Mouse (Mus musculus) CH12F3 (cell line): ENCODE measurements around the gene Uqcc2.

Experiments
- in situ Hi-C: fragments of 300-500 bp; cut with MboI; formaldehyde crosslinking; loops from 2 replicates; pipeline ENCODE4 v1.14.3; 2020; ENCODE audit warnings: low sequenced_read_pairs

Gene Uqcc2

DNA sequence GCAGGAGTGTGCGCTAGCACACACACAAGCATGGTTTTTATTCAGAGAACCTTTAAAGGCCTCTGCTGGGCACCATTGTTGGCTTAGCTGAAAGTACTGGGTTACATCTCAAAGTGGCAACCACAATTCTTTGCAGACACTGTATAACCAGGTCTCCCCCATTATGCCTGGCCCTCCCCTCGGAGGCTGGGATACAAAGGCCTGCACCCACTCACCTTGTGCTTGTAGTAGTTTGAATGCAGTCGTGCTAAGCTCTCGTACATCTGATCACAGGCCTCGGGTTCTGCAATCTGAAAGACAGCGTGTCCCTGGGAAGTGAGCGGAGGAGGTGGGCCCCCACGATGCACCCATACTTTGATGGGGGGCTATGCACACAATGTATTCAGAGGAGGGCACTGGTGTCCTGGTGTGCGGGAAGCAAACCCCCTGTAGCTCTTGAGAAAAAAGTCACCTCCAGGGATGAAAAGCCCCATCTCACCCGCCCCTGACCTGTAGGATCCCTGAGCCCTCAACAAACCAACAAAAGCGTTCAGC is 8.0 kb downstream of the Uqcc2 start:
- in situ Hi-C loops = no loop called here

DNA sequence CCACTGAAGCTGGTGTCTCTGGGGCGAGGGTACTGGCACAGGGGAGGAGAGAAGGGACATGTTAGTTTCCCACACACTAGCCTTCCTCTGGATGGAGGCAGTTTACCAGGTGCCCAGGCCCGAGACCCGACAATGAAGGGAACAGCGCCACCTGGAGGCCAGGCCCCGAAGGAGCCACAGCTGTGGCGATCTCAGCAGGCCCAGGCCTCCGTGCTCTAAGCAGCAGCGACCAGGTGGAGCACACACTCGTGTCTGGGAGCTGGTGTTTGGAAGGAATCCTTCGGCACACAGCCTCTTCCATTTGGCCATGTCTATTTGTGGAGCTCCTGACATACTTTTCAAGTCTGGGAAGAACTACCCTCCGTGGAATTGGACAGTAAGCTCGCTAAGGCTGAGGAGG is 8.5 kb downstream of the Uqcc2 start:
- in situ Hi-C loops = no loop called here

DNA sequence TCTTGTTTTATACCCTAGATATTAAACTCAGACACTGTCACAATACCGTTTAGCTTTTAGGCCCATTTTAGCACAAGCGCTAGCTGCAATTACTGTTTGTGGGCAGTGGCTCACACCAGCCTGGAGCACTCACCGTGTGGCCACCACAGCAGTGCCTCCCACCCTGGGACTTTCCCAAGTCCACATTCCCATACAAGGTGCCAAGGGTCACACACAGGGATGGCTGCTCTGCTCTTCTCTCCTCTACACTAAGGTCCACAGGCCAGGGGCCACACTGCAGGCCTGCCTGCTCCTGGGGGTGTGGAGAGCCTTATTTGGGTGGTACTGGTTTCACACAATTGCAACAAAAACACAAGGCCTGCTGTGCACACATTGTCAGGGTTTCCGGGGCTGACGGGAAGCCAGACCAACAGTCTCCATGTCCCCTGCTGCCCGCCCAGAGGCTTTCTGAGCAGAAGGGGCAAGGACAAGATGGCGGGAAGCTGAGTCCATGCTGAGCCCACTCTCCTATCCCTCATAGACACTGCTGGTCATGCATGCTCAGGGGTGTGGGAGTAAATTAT is 9.8 kb downstream of the Uqcc2 start:
- in situ Hi-C loops = no loop called here

DNA sequence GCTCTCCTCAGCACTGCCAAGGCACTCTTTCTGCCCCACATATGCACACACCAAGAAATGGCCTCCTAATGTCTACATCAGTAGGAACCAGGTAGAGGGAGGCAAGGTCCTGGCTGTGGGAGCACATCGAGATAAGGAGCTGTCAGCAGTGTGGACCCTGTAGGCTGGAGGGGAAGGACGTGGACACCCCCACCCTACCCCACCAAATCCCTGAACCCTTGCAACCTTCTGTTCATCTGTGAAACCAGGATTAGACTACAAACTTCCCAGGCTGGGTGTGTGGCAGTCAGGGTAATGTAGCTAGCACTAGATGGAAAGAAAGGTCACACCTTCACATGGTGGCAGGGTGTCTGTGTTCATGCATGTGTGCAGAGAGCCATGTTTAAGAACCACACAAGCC is 10.6 kb downstream of the Uqcc2 start:
- in situ Hi-C loops = no loop called here

DNA sequence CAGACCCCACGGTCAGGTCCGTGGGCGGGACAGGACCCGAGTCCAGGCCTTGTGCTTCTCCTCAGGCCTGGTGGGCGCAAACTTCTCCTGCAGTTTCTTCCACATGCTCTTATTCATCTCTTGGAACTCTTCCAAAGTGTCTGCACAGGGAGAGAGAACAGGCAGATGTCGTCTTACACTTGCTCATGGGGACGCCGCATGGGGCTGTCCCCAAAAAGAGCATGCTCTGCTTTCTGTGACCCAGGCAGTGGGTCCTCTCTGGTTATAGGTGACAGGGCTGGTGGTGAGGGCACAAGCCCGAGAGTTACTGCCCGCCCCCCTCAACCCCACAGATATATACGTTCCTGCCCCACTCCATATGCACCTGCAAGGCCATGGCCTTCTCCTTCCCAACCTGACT is 11.0 kb downstream of the Uqcc2 start:
- in situ Hi-C loops = no loop called here

DNA sequence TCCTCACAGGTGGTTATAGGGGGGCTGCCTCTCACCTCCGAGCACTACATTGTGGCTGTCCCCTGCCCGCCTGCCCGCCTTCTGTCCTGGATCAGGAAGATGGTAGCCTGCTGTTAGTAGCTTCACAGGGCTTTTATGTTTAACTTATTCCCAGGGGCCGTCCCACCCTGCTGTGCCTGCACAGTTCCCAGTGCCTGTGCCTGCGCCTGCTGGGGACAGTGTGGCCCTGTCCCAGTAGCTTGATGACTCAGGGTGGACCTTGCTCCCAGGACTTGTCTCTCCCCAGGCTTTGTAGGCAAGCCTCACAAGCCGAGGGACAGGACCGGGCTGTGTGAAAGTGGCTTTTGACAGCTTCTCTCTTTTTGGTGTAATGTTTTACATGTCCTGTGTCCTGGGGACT is 11.9 kb downstream of the Uqcc2 start:
- in situ Hi-C loops = no loop called here

DNA sequence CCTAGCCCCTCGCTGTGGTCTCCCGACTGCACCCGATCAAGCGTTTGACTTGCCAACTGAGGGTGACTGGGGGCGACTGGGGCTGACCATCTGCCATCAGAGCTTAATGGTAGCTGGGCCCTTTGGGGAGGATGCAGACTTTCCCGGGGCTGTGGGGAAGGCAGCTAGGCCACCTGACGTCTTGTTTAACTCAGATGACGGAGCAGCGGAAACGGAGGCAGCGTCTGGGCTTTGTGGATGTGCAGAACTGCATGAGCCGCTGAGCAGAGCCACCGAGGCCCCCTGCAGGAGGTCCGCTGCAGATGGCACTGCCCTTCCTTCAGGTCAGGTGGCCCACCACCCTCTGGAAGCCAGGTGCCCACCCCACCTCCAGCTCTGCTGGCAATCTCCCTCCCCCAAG is 12.4 kb downstream of the Uqcc2 start:
- in situ Hi-C loops = no loop called here

DNA sequence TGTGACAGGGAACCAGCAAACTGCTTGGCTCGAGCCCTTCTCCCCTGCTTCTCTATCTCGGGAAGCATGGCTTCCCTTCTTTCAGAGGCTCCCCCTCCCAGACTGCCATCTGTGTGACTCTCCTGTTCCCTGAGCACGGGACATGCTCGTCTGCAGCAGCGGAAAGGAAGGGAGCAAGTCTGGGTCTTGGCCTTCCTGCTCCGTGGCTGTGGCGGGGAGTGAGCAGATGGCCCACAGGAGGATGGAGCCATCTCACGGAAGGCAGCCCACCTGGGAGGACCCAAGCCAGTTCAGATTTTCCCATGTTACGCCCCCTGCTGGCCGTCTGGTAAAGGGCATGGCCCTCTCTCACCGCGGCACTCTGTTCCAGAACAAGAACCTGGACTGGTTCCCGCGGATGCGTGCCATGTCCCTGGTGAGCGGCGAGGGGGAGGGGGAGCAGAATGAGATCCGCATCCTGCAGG is 13.1 kb downstream of the Uqcc2 start:
- in situ Hi-C loops = no loop called here

DNA sequence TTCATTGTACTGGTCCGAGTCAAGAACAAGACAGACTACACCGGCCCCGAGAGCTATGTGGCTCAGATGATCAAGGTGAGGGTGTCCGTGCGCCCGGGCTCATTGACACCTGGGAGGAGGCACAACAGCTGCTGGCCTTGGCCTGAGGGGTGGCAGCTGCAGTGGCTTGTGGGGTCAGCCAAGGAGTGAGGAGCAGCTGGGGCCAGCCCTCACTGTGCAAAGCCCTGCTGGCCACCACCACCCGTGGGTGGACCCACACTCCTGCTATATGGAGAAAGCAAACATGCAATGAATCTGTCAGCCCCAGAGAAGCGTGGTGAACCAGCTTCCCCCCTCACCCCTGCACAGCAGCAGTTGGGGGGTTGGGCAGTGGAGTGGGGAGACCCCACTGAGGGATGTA is 13.8 kb downstream of the Uqcc2 start:
- in situ Hi-C loops = no loop called here

DNA sequence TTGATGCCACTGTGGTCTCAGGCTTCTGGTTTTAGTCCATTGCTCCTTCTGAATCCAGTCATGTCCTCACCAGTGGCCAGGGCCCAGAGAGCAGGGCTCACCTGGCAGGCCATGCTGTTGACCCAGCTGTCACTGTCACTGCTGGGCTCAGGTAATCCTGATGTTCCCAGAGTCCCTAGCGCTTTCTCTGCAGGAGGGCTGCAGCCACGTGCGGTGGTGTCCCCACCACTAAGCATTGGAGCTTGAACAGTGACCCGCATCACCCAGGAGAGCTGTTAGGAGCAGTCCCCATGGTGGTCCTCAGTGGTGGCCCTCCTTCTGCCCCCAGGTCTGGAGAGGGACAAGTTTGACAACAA is 14.2 kb downstream of the Uqcc2 start:
- in situ Hi-C loops = no loop called here

DNA sequence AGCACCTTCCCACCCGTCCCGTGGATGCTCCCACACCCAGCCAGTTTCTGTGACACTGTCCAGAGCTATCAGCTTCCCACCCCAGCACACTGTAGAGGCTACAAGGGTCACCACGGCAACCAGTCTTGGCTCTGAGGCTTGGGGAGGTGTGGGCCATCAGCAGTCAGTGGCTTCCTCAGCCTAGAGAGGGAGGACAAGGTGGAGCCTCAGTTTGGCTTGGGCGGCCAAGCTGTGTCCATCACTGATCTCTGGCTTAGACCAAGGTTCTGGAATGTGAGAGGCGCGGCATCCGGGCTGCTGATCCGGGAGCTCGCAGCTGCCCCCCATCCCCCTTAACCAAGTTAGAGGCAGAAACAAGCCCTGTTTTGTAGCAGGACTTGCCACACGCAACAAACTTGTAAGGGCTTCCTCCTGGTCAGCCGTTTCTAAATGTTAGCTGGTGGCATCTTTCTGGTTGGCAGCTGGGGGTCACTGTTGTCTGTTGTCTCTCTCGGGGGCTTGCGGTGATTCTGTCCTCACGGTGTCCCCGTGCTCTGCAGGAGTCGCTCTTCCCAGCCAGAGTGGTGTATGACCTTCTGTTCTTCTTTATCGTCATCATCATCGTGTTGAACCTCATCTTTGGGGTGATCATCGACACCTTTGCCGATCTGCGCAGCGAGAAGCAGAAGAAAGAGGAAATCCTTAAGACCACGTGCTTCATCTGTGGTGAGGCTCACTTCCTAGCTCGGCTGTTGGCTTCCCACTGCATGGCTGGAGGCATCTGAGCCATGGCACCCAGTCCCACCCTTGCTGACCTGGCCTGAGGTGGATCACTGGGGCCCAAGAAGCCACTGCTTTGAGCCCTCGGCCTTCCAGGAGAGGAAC is 14.8 kb downstream of the Uqcc2 start:
- in situ Hi-C loops = no loop called here

DNA sequence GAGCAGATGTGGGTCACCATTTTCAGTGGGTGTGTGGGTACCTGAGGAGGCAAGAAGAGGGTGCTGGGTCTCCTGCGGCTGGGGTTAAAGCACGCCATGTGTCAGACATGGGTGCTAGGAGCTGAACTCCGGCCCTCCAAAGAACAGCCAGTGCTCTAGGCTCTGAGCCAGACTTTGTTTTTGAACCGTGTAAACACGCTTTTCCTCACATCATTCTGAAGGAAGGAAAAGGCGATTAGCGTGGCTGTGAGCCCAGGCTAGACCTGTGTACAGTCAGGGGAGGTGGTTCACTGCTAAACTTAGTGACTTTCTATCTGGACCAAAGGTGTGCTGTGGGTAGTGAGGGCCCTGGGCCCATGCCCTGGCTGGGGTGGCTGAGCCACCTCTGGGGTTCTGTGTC is 23.6 kb downstream of the Uqcc2 start:
- in situ Hi-C loops = no loop called here

DNA sequence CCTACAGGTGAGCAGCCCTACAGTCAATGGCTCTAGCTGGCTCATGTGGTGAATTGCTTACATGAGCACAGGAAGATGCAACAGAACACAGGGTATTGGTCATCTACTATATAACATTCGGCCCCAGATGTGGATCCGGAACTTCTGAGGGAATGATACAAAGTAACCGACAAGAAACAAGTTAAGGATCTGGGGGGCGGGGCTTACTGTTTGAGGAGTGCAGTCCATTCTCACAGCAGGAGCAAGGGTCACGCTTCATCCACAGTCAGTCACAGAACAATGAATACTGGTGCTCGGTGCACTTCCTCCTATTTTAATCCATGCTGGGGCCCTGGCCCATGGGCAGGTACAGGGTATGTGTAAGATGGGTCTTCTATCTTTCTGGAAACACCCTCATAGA is 25.8 kb downstream of the Uqcc2 start:
- in situ Hi-C loops = no loop called here

DNA sequence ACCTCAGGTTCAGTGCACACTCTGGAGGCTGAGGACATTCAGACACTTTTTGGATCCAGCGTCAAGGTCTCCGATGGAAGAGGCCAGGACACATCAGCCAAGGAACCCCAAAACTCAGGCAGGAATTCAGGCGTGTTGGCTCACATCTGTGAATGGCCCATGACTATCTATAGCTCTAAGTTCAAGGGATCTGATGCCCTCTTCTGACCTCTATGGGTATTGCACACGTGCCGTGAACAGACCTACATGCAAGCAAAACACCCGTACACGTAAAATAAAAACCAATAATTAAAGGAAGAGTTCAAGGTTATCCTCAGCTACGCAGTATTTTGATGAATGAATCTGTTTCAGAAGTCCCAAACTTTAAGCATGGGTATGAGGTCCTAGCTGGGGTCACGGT is 27.0 kb downstream of the Uqcc2 start:
- in situ Hi-C loops = no loop called here

DNA sequence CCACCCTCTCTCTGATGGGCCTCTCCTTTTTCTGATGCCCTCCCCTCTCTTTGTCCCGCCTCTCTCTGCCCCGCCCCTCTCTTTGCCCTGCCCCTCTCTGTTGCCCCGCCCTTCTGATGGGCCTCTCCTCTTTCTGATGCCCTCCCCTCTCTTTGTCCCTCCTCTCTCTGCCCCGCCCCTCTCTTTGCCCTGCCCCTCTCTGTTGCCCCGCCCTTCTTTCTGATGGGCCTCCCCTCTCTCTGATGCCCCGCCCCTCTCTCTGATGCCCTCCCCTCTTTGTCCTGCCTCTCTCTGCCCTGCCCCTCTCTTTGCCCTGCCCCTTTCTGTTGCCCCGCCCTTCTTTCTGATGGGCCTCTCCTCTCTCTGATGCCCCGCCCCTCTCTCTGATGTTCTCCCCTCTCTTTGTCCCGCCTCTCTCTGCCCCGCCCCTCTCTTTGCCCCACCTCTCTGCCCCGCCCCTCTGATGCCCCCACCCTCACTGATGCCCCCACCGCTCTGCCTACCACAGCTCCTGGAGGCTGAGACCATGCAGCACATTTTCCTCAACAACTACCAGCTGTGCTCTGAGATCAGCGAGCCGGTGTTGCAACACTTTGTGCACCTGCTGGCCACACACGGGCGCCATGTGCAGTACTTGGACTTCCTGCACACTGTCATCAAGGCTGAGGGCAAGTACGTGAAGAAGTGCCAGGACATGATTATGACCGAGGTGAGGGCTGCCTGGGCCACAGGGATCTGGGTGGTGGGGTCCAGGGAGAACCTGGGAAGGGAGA is 27.8 kb downstream of the Uqcc2 start:
- in situ Hi-C loops = no loop called here

DNA sequence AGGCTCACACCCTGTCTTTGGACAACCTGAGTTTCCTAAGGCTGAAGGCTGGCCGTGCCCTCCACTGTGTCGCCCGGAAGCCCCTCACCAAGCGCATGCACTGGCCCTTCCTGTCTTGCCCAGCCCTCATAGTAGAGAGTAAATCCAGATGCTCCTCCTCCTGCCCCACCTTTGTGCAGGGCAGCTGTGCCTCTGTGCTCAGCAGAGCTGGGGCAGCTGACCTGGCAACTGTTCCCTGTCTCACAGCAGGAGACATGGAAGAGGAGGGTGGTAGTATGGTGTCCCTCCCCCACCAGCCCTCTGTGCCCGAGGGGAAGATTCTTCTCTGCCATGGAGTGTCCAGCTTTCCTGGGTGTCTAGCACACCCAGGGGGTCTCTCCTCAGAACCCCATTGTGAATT is 32.0 kb downstream of the Uqcc2 start:
- in situ Hi-C loops = no loop called here

DNA sequence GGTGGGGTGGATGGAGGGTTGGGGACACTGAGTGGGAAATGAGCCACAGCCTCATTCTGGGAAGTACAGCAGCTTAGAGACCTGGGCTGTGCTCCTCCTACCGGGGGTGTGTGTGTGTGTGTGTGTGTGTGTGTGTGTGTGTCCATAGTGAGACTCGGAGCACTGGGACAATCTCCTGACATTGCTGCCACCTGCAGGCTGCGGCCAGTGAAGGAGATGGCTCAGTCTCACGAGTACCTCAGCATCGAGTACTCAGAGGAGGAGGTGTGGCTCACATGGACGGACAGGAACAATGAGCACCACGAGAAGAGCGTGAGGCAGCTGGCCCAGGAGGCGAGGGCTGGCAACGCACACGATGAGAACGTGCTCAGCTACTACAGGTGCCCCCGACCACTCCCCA is 38.0 kb downstream of the Uqcc2 start:
- in situ Hi-C loops = no loop called here

DNA sequence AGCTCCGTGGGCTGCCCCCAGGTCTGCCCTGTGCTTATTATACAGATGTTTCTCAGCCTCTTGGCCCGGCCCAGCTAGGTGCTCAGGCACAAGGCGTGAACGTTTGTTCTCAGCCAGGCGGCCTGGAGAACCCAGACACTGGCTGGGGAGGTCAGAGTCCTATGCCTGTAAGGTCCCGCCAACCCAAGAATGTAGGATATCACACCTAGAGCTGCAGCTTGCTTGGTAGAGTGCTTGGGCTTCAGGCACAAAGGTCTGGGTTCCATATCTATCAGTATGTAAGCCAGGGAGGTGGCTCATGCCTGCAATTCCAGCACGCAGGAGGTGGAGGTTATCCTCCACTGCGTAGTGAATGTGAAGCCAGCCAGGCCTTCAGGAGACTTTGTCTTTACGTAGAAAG is 43.6 kb downstream of the Uqcc2 start:
- in situ Hi-C loops = no loop called here

DNA sequence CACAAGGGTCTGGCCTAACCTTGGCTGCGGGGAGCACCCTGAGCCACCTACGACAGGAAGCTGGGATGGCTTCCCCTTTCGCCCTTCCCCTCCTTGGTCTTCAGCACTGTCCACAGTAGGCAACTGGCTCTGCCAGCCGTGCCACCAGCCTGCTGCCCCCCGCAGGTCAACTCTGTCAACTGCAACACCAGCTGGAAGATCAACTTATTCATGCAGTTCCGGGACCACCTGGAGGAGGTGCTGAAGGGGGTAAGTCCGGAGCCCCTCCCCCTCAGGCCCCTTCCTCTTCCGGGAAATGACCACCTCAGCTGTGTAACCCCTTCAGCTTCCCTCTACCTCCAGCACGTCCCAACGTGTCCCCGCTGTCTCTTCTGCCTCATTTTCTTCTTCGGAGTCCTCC is 46.3 kb downstream of the Uqcc2 start:
- in situ Hi-C loops = no loop called here

DNA sequence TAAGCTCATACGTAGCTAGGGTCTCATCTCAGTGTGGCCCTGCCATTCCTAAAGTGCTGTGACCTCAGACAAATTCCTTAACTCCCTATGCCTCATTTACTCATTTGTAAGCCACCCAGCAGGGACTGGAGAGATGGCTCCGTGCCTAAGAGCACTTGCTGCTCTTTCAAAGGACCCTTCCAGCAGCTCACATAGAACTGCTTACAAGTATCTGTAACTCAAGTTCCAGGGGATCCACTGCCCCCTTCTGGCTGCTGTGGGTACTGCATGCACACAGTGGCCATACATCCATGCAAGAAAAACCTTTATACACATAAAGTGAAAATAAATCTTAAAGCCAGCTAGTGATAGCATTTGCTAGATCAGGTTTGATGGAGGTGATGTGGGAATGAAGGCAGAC is 48.0 kb downstream of the Uqcc2 start:
- in situ Hi-C loops = no loop called here

DNA sequence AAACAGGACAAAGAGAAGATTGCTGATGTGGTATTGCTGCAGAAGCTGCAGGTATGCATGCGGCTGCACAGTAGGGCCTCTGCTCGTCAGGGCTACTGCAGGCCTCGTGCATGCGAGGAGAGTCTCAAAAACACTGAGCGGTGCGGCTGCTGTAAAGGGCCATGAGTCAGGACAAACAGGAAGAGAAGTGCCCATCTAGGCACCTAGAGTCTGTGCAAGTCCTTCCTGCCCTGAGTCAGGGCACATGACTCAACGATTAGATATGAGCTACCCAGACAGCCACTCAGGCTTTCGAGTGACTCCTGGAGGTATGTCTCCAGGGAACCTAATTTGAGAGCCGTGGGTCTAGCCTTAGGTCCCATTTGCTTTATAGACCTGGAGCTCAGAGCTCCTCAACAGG is 50.1 kb downstream of the Uqcc2 start:
- in situ Hi-C loops = no loop called here

DNA sequence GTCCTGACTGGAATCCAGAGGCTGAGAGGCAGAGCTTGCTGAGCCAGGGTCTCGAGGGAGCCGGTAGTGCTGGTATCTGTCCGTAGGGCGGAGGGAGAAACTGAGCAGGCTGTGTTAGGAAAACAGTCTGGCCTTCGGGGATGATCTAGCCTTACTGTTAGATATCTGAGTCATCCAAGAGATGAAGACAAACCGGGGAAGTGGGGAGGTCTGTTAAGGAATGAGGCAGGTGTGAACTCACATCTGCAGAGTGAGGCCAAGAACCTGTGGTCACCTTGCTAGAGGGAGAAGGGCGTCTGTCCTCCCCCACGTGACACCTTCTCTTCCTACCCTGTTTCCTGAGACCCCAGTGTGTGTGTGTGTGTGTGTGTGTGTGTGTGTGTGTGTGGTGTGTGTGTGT is 50.9 kb downstream of the Uqcc2 start:
- in situ Hi-C loops = no loop called here
